Mouse (Mus musculus) liver, adult (tissue): ENCODE data around the gene Zfp612.

Experiments used
- GATA4 ChIP-seq: IDR thresholded peaks from 2 replicates; pipeline ENCODE4 v1.6.1; 2014; ENCODE audit warnings: mild to moderate bottlenecking, low read length; ENCODE audit not compliant: insufficient replicate concordance

Zfp612 gene

DNA sequence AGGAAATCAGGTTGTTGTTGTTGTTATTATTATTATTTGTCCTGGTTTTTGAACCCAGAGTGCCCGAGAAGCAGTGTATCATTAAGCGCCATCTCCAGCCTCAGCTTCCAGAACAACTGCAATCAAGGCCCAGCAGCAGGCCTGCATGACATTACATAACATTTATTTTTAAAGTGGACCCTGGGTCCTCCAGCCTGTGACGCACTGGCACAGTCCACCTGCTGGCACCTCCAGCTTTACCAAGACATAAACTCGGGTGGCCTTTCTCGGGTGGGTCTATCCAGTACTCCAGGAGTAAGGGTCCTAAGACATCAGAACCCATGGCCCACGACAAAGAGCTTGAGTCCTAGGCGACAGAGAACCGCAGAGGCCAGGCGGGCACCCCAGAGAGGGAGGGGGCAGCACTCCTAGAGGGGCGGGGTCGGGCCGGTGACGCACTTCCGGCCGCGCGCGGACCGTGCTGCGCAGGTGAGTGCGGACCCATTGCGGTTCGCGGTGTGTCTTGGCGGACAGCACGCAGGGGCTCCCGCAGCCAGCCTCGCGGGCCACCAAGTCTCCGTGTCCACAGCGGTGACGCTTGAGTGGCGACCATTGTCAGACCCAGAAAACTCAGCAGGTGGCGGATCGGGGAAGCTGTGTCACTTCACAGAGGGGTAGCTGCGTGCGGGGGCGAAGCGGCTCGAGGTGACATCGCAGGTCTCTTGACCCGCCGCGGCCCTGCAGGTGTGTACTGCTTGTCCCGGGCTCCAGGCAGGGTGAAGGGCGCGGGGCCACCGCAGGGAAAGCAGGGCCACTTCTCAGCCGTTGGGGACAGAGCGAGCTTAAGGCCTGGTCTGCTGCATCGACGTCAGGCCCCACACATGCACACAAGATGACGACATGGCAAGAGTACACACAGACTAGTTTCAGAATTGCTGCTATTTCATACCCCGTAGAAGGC lies at the start of gene Zfp612:
Gene Zfp612, plus strand, starts transcription at position 465 of the 940 bp plus-strand sequence.
- TF ChIP-seq GATA4 = 0 out of 2 replicates have a peak, but pooled peaks have one; percentile 13

DNA sequence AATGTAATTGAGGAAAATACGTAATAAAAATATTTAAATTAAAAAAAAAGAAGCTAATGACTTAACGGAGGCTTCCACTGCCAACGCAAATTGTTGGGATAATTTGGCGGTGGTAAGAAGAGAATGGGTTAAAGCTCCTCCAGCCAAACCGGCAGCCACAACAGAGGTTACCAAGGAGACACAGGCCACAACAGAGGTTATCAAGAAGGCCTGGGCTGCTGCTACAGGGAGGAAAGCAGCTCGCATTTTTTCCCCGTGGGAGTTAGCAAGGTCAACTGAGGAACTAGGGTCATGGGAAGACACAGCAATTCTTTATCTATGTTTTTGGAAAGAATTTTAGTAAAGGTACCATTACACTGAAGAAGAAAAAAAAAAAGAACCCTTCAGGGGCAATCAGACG lies 45.8 kb upstream of the Zfp612 start:
- TF ChIP-seq GATA4 = peak; percentile 42; the same call in 1 of the 2 replicates

DNA sequence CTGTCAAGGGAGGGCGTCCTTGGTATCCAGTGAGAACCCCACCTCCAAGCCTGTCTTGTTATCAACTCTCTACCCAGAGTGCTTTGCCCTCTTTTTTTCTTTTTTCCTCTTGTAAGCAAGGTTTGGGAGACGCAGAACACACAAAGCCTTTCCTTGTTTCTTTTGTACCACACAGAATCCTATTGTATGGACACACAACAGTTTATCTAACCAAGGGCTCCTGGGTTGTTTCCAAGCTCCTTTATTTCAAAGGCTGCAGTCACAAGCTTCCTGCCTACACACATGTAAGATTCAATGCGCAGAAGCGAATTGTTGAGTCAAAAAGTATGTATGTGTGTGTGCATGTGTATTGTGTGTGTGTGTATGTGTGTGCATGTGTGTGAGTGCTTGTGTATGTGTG lies 45.2 kb upstream of the Zfp612 start:
- no peak for TF ChIP-seq GATA4

DNA sequence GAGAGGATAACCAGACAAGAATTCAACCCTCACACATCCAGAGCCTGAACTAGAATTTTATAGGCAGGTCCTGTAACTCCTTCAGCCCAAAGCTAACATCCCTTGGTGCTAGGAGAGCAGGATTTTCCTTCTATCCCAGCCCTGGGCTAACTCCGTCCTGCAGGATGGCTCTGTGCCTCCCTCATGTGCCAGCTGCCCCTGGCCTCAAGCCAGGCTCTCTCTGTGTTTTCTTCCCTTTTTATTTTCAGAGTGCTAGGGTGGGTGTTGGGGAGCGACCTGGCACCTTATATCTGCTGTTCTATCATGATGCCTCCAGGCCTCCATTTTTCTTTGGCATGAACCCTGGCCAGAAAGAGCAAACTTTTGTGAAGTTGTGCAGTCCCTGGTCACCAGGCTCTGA lies 43.4 kb upstream of the Zfp612 start:
- no peak for TF ChIP-seq GATA4

DNA sequence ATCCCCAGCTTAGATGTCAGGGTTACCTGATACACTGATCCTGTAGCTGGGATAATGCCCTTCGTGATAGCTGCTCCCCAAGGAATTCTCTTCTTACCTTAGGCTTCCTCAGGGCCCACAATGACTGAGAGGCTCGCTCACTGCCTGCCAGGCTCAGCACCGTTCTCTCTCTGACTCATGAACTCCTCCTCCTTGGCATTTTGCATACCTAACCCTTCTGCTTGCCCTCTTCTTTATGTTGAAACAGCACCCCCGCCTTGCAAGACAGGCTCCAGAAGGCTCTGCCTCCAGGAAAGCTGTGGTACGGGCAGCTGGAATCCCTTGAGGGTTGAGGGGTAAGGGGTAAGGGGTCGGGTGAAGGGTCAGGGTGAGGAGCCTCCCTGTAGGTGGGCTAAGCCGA lies 40.3 kb upstream of the Zfp612 start:
- TF ChIP-seq GATA4 = no peak

DNA sequence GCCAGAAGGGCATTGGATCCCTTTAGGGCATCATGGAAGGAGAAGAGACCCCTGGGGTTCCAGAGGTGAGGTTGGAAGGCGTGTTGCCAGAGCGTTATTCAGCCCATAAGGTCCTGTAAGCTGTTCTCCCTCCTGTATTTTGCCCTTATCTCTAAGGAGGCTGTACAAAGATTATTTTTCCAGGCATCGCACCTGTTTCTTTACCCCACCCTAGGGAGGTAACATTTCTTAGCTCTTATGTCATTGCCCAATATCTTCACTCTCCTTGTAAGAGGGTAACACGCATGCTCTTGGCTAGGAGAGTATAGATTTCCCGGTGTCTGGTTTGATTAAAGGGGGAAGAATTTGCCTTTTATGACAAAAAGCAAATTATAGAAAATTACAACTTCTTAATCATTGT lies 39.9 kb upstream of the Zfp612 start, which contains the start of gene Chst4:
Gene Chst4, minus strand, starts transcription at position 82 of the 400 bp plus-strand sequence.
- TF ChIP-seq GATA4 = no peak

DNA sequence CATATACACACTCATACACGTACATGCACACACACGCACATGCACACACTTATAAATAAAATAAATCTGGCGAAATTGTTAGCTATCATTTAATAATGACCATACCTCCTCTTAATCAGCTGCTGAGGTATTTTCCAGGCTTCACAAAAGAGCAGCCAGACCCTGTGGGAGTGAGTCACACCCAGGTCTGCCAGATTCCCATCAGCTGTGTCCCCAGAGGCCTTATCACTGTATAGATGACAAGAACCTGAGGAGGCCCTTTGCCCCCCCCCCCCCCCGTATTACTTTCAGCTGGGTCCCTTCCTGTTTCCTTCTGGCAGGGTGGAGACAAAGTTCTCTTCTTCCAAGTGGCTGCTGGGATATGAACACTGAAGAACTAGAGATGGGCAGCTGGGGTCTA lies 39.0 kb upstream of the Zfp612 start:
- no peak for TF ChIP-seq GATA4

DNA sequence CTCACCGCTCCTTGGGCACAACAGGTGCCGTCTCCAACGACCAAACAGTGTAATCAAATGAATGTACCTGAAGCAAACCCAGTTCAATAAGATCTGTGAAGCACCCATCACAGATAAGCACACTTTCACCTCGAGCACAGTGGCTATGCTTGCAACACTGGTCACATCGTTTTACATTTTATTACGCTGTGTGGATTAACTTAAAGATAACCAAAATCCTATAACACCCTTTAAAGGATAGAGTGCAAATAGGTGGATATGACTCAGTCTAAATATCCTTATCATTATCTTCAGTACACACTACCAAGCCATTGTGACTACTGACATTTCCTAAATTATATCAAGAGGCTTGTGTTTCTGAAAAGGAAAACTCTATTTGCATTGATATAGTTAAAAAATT lies 28.3 kb upstream of the Zfp612 start:
- TF ChIP-seq GATA4 = no peak

DNA sequence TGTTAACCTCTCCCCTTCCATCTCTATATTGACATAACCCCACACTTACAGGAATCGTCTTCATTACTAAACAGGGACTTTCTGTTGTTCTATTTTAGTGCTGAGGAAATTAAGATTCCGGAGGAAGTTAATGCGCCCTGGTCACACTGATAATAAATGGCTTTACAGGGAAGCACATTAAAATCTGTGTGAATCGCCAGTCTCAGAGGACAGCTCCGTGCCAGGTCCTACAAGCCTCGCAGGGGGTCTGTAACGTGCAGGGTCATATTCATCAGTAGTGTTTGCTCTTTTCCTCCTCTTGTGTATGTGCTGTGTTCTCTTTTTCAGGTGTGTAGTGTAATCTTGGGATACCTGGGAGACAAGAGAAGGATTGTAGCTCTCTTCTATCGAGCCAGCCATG lies 21.3 kb upstream of the Zfp612 start:
- peak; percentile 58; the same call in 1 of the 2 replicates for TF ChIP-seq GATA4

DNA sequence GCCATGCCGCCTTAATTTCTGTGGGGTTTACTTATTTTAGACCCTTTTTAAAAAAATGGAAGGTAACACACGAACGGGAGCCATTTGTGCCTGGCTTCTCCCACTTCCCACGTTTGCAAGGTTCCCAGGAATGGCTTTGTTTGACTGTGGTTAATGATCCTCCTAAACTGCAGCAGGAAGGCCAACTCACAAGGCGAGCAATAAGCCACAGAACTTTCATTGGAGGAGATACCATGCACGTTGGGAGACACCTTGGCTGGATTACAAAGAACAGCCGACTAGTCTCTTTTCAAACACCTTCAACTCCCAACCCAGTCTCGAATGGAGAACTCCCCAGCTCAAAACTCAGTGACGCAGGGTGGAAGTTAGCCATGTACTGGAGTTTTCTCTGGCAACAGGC lies 15.4 kb upstream of the Zfp612 start:
- no peak for TF ChIP-seq GATA4

DNA sequence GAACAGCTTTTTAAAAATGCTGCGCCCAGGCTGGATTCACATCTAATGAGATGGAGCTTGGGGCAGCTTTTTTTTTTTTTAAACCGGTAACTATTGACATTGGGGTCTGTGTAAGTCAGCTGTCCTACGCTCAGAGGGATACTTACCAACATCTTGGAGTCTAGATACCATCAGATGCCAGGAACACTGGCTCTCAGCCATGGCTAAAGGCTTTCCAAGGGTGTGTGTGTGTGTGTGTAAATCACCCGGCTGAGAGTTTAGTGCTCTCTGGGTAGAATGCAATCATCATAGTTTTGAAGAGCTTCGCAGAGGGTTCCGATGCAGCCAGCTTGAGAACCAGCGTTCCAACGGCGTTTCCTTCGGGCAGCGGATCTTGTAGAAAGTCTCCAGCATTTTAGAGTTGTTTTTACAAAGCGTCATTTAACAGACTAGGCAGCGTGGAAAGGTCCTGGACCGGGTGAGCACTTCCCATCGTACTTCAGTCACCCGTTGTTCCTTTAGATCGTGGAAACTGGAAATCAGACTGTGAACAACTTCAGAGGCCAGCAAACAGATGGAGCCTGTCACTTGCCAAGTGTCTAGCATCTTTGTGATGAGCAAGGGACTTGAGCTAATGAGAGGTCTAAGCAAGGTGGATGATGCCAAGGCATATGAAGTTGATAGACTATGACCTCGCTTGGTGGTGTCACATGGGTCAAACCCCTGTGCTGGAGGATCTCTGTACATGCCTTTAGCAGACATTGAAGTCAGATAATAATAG lies 14.8 kb upstream of the Zfp612 start:
- no peak for TF ChIP-seq GATA4

DNA sequence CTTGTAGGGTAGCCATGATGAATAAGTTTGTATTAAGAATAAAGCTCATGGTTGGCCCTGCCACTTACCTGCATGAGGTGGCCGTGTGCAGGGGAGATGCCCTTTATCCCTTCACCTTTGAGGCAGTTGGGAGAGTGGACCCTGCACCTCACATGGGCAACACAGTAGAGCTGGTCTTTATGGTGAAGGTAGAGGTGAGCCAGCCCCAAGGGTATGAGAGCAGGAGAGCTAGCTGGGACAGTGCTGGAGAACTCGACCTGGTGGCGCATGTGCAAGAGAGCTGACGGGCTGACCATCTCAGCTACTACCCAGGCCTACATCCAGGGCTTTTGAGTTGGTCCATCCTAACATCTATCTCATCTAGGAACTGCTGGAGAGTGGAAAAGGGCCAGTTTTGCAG lies 13.9 kb upstream of the Zfp612 start:
- no peak for TF ChIP-seq GATA4

DNA sequence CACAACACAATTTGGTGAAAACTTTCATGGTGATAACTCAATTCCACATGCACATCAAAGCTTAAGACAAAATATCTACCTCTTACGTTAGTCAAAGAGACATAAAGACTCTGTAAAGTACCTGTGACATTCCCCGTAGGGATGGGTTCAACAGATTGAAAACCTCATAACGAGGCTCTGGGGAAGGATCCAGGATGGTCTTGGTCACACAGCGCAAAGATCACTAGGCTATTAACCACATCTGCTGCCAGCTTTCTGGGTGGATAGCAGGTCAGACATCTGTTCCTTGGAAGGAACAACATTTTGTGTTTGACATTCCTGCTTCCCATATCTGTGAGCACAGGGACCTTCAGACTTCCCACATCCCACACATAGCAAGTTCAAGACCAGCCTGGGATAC lies 9.8 kb upstream of the Zfp612 start:
- no peak for TF ChIP-seq GATA4

DNA sequence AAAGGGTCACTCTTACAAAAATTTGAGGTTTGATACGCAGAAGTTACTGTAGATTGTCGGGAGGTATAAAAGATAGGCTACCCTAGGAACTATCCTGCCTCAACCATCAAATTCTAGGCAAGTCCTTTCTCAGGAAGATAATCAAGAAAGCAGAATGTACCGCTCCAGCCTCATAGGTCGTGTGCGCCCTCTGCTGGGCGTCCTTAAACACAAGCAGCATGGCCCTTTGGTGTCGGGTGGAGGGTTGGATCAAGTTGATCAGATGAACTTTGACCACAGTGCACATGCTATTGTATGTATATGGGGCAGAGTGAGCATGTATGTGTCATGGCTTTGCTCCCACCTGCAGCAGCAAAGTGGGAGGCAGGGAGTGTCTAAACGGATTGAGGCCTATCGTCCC lies 7.9 kb upstream of the Zfp612 start:
- TF ChIP-seq GATA4 = no peak

DNA sequence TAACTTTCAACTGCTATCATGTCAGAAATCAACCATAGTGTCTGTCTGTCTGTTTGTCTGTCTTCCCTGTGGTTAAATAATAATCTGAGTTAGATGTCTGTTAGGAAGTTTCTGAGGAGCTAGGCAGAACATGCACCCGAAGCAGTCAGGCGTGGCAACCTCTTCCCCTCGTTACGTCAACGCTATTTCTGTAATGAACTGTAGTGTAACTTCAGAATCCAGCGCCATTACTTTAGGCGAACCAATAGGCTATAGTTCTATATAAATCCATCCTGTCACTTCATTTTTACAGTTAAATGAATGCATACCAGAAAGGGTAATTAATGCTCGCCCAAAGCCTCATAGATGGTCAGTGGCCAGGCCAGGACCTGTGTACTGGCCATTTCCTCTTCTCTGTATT lies 5.0 kb upstream of the Zfp612 start:
- no peak for TF ChIP-seq GATA4
